Mouse (Mus musculus) Muller cell, postnatal 12 days (primary cell): ENCODE data around the gene Thpo.

ENCODE experiments used
- DNase-seq: peaks from one replicate; pipeline ENCODE4 v3.0.0-alpha.2; 2015; ENCODE audit errors: inconsistent ontology term

Gene Thpo

DNA sequence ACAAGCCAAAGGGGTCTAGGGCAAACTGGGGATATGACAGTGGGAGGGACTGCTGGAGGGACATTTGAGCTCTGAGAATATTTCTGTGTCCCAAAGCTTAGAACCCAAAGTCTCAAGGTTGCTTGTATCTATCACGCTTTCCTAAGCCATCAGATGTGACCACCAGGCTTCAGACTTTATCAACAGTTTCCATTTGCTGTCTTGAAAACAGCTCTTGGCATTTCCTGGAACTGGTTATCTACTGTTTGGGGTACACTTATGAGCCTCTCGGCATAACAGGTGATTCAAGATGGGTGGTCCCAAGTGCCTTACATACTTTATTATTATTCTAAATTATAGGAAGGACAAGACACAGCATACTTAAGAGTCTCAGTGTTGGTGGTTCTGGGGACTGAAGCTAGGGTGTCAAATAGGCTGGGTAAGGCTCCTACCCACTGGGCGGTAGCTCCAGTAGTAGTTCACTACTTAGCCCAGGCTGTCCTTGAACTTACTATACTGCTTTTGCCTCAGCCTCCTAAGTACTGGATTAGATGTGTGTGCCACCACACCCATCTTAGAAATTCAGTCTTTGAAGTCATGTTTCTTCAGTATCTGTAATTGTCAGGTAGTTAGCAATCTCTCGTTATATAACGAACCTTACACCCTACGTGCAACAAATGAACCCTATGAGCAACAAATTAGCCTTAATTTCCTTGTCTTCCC lies 30.5 kb downstream of the Thpo start:
- DNase-seq = no peak

DNA sequence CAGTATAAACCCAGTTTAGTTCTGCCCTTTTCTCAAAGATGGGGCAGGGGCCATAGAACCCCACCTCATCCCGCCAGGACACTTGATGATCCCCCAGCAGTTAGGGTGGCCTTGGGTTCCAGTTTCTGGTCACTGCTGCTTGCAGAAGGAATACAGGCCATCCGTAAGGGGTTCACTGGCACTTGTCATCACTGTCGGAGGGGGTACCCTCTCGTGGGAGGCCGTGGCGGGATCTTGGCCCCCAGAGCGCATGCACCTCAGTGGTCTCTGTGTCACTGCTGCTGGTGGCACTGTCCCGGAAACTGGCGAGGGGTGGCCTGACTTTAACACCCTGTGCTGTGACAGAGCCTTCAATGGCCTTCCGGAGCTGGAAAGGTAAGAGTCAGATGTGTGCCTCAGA lies 31.2 kb downstream of the Thpo start:
- no peak for DNase-seq

DNA sequence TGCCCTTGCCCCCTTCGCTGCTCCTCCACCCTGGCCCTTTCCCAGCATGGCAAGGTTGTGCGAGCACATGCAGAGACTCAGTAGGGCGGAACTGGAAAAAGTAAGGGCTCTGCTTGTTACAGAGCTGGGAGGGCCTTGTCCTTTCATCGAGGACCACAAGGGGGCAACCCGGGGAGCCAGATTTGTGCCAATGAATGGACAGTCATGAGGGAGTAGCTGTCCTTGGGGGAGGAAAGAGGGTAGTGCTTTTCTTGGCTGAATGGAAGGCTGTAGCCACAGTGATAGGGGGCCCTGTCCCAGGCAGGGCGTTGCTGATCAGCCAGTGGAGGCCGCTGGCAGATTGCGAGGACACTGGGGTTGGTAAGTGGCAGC lies 31.8 kb downstream of the Thpo start:
- peak; percentile 86 for DNase-seq

DNA sequence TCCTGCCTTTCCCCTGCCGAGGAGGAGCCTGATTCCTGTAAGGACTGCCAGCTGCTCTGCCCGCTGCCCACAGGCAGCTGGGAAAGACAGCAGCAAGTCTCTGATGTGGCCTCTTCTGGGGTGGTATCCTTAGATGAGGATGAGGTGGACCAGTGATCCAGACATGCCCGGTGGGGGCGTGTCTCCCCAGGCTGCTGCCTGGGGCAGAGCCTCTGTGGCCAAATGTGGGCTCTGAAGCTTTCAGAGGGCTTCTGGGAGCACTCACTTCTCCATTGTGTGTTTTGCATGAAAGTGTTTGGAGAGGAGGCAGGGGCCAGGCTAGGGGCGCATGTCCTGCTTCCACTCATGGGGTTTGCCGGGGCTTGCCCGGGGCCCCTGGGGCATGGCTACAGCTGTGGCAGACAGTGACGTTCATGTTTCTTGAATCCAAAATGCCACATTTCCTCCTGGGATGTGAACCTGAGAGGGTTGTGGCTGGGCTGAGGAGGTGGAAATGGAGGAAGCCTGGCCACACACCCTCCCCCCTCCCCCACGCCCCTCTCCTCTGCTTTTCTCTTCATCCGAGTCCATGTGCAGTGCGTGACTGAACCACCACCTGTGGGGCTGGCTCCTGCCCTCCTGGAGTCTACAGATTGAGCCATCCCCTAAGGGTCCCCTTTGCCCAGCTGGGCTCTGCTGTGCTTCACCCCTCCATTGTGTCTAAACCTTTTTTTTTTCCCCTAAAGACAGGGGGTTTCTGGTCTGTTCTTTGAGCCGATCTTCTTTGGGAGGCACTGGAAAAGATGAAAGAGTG lies 32.4 kb downstream of the Thpo start:
- peak; percentile 62 for DNase-seq

DNA sequence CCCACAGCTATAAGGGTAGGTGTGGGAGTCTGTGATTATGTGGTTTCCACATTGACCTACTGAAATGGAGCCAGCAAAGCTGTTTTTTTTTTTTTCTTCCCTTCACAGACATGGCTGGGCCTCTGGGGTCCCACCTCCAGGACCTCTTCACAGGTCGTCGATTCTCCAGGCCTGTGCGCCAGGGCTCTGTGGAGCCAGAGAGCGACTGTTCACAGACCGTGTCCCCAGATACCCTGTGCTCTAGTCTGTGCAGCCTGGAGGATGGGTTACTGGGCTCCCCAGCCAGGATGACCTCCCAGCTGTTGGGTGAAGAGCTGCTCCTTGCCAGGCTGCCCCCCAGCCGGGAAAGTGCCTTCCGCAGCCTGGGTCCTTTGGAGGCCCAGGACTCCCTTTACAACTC lies 33.0 kb downstream of the Thpo start:
- DNase-seq = no peak

DNA sequence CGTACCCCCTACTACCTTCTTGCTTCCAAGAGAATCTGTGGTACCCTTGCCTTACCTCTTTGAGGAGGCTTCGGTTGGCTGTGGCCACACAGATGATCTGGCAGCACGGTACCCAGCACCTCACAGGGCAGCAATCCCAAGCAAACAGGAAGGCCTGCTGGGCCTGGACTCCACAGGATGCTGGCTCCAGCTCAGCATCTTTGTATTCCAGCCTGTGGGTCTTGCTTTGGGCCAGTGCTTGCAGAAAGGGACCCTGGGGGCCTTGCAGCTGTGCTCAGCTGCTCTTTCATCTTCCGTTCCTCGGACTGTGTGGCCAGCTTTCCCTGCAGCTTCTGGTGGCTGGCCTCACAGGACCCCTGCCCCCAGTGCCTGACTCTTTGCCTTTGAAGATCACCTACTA lies 34.3 kb downstream of the Thpo start:
- DNase-seq = no peak

DNA sequence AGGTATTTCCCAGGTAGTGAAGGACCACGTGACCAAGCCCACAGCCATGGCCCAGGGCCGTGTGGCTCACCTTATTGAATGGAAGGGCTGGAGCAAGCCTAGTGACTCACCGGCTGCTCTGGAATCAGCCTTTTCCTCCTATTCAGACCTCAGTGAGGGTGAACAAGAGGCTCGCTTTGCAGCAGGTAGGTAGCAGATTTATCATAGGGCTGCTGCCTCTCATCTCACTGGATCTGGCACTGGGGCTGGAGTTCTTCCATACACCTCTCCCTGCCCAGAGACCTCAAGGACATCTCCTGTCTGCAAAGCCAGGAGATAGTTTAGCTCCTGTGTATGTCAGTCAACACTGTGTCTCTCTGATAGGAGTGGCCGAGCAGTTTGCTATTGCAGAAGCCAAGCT lies 35.0 kb downstream of the Thpo start:
- DNase-seq = no peak

DNA sequence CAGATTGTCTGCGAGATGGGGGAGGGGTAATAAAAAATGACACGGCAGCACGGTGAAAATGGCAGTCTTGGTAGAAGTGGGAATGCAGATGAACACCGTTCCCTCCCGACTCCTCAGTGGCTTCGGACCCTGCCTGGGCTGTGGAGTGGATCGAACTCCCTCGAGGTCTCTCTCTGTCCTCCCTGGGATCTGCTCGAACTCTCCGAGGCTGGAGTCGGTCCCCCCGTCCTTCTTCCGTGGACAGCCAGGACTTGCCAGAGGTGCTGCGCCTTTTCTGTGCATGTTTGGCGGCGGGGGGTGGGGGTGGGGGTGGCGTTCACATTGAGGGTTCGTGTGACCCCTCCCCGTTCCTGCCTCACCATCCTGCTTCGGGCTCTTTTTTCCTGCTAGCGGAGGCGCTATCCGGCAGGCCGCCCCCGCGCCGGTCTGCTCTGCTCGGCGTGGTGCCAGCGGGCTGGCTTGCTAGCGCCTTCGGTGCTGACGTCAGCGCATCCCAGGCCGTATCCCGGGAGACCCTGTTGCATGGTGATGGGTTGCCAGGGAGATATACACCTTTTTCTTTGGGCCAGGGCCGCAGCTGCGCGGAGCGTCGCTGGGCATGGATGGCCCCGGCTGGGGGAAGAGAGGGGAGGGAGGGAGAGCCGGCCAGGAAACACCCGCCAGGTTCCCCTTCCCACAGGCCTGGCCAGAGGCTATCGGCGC lies 38.5 kb downstream of the Thpo start:
- peak; percentile 90 for DNase-seq

DNA sequence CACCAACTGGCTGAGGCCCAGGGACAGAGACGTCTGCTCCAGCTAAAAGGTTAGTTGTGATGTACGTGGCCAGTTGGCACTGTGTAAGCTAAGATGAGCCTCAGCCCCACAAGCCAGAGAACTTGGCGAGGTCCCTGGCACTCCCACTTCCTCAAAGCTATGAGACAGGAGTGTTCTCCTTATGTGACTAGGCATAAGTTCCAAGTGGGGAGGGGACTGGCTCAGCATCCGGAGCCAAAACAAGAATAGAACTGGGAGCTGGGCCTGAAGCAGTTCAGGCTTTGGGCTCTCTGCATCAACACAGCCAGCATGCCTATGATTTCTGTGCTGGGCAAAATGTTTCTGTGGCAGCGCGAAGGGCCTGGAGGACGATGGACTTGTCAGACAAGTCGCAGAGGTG lies 39.5 kb downstream of the Thpo start:
- no peak for DNase-seq

DNA sequence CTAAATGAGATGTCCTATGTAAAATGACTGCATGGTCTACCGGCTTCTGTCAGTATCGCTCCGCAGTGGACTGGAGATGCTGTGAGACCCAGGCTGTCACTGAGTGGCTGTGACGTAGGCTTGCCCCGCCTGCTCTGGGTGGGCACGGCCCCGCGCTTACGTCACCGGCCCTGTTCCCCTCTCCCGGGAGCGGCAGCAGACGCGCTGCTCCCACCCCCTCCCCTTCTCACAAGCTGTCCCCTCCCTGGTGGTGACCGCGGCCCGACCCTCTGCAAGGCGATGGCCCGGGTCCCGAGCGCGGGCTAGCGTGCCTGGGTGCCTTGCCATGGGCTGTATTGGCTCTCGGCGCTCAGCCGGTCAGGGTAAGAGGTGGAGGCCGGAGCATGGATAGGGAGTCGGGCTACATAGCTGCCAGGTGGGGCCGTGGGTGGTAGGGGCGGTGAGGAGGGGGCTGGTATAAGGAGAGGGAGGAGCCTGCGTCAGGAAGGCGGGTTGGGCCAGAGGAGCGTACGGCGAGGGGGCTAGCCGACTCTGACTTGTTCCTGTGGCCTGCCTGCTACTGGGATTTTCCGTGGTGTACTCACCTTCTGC lies 41.1 kb downstream of the Thpo start, which contains the start of gene Fam131a:
Gene Fam131a (plus strand): TSS at position 131 of the 591 bp plus-strand sequence.
- DNase-seq = peak; percentile 95

DNA sequence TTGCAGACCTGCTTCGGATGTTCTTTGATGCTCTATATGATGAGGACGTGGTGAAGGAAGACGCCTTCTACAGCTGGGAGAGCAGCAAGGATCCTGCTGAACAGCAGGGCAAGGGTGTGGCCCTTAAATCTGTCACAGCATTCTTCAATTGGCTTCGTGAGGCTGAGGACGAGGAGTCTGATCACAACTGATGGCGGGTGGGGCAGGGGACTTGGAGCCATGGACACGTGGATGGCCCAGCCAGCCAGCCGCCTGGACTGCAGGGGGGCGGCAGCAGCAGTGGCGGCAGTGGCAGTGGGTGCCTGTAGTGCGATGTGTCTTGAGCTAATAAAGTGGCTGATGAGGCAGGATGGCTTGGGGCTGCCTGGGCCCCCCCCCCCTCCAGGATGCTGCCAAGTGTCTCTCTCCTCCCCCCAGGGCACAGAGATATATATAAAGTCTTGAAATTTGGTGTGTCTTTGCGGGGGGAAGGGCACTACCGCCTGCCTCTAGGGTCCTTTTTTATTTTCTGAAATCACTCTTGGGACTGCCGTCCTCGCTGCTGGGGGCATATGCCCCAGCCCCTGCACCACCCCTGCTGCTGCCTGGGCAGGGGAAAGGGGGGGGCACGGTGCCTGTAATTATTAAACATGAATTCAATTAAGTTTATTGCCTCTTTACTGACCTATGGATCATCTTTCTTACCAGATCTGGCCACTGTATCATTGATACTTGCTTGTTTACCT lies 41.9 kb downstream of the Thpo start:
- no peak for DNase-seq

DNA sequence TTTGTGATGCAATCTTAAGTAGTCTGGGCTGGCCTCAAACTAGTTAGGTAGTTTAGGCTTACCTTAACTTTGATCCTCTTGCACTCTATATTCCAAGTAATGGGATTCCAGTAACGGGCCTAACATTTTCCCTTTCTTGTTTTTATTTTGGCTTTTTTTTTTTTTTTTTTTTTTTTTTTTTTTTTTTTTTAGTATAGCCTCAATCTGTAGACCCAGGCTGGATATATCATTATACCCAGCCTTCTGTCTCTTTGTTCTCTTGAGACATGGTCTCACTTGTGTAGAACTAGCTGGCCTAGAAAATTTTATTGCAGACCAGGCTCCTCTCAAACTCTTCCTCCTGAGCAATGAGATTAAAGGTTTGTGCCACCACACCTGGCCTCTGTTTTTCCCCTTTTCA lies 42.7 kb downstream of the Thpo start:
- DNase-seq = no peak

DNA sequence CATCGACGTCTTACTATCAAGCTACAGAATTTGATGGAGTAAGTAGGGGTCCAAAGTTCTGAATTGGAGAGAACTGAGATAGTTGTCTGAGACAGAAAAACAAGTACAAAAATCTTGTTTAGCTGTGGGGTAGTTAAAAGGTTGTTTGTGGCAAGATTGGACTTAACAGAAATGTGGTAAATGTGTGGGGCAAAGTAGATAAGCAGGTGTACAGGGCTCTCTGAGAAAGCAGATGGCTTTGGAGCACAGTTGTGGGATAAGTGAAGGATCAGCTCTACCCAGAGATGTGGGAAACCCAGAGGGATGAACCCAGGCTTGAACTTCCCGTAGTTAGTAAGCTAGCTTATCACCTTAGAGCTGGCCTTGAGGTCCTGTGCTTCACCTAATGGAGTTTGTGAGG lies 43.5 kb downstream of the Thpo start:
- DNase-seq = no peak

DNA sequence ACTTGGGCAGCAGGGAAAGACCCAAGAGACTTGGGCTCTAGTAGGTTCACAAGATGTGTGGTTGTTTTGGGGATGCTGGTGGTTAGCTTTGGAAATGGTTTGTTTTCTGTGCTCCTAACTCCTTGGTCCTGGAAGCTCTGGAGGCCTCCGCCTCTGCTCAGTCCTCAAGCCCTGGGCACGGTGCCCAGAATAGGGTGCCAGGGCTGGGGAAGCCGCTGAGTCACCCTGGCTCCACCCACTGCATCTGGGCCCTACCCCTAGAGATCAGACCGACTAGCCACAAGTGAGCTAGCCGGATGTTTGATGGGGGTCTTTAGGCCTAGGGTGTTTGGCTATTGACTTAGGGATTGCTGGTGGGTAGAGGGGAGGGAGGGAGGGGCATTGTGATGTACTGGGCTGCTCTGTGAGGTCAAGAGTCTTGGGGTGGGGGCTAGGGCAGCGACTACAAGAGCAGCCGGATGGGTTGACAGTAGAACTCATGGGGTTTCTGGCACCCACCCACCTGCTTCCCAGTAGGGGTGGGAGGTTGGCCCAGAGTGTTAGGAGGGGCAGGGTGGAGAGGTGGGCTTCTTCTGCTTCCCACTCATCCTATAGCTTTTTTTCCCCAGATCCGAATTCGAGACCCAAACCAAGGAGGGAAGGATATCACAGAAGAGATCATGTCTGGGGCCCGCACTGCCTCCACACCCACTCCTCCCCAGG lies 56.2 kb downstream of the Thpo start:
- DNase-seq = peak; percentile 94

DNA sequence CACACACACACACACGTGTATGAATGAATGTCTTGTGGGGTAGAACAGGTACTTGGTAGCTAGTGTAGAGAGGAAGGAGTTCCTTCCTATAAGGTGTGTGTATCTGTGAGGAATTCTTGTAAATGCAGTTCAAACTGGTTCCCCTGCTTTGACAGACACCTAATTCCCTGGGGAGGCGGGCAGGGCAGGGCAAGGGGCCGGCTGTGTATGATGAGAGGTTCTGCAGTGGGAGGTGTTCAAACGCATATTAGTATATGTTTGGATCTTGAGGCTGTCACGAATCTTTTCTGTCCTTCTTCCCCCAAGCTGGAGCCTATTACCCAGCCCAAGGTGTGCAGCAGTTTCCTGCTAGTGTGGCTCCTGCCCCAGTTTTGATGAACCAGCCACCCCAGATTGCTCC lies 56.9 kb downstream of the Thpo start:
- DNase-seq = no peak

DNA sequence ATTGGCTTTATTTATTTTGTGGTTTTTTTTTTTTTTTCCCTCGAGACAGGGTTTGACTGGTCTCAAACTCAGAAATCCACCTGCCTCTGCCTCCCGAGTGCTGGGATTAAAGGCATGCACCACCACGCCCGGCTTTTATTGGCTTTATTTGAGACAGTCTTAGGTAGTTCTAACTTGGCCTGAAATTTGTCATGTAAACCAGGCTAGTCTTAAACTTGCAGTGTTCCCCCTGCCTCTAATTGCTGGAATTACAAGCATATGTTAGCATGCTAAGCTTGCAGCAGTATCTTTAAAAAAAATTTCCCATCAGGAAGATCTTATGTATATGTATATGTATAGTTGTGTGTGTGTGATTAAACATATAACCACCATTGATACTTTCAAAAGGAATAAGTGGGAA lies 57.6 kb downstream of the Thpo start:
- no peak for DNase-seq

DNA sequence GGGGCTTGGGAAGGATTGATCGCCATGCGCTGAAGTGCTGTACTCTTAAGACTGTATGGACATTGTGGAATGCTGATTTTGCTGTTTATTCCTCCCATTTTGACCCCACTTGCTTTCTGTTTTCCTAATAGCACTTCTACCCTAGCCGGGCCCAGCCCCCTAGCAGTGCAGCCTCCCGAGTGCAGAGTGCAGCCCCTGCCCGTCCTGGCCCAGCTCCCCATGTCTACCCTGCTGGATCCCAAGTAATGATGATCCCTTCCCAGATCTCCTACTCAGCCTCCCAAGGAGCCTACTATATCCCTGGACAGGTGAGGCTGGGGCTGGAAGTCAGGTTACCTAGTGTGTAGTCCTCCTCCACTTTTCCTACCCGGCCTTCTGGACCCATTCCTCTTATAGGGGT lies 59.1 kb downstream of the Thpo start:
- DNase-seq = no peak
